Mouse (Mus musculus): Measurements from ENCODE around the gene Slc12a1. TPM values are rescaled to one million over a fixed set of nuclear protein-coding genes. Genes with fewer than 3 reads are reported as not detected.

The Slc12a1 gene
- total RNA-seq, 4 experiments from 2014 or later = 0.10 to 0.27 (median 0.25) TPM; not detected in 1

DNA sequence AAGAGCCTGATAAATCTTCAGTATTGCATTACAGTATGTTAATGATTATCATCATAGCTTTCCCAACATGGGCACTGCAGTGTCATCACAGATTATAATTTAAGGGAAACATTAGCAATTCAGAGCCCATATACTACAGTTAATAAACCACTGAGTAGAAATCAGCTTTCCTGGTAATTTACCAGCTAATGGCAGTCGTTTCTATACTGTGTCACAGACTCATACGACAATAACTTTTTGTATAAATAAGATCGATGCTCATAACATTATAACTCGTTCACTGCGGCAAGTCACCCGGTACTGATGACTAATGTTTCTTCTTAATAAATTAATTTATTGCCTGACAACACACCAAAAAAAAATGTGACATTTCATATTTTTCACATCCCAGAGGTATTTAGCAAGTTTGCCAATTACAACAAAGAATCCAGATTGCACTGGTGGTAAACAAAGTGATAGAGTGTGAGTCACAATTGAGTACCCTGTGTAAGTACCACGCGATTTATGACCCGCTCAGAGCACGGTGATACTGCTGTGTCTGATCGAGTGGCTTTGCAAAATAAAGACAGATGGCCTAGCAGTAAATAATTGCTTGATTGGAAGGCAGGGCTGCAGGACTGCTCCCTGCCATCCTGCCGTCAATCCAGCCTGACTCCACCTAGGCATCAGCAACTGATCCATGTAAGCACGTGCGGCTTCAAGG lies 56.7 kb downstream of the Slc12a1 start:
- peak in 1 of 2 experiments; percentile 14 for DNase-seq (ENCODE audit: low spot score in 2 of 2)

DNA sequence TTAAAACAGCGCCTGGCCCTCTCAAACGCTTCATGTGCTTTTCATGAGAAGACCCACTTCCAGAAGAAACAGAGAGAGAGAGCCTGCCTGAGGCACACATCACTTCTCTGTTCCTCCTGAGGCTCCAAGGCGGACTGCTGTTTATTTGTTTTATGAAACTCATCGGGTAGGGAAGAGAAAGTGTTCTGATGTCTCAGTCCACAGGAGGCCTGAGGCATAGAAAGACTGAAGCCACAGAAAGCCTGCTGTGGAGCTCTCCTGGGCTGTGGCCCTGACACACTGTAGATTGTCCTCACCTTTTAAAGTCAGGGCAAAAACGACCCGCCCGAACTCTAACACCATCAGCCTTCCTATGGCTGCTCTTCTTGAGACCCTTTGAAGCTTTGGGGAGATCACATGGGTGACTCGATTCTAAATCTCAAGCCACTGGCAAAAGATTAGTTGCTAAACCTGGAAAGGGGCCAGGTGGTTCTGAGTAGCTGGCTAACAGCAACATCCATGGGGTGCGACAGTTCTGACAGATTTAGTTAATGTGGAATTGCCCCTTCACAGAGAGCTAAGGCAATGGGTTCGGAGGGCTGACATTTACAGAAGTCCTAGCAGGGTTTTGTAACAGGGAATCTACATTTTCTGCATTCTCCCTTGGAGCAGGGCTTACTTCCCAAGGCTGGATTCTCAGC lies 59.7 kb downstream of the Slc12a1 start:
- DNase-seq (ENCODE audit: low spot score in 2 of 2) = no peak

DNA sequence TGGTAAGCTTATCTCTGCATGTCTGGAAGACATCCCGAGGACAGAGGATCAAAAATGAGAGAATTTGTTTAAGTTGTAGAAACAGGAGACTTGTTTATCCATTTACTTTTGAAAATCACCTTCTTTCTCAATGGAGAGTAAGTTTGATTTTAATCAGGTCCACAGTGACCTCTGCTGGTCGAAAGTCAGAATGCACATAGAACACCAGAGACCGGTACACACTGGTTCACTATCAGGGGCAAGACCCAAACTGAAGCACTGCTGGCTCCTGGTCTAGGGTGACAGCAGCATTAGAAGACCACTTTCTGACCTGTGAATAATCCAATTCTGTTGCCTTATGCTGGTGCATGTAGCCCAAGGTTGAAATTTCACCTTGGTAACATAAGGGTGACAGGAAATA lies 62.3 kb downstream of the Slc12a1 start:
- peak; percentile 27 to 81 for DNase-seq (ENCODE audit: low spot score in 2 of 2)

DNA sequence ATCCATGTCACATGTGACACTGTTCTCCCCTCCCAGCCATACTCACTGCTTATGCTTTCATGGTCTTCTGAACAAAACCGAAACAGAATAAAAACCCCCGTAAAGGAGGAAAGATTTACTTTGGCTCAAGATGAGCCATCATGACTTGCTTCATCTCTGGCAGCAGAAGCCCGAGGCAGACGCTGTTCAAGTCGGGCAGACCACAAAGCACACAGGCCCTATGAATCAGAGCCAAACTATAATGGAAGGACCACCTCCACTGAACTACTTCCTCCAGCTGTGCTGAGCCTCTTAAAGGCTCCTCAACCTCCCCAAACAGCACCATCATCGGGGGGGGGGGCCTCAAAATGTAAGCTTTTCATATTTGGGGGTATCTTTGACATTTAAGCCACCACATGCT lies 65.0 kb downstream of the Slc12a1 start:
- no peak for DNase-seq (ENCODE audit: low spot score in 2 of 2)

DNA sequence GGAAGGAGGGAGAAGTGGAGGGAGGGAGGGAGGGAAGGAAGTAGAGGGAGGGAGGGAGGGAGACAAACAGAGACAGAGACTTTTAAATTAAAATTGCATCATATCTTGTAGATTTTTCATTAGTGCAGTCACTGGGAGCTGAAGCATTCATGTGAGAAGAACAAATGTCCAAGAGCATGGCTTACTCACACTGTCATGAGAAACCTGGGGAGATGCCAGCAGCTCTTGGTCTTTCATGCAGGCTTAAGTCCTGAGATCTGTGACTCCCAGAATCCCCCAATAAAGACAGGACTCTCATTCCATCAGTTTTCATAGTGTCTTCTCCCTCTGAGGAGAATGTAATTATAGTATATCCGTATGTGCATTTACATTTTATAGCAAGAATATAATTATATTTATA lies 66.3 kb downstream of the Slc12a1 start:
- DNase-seq (ENCODE audit: low spot score in 2 of 2) = no peak

DNA sequence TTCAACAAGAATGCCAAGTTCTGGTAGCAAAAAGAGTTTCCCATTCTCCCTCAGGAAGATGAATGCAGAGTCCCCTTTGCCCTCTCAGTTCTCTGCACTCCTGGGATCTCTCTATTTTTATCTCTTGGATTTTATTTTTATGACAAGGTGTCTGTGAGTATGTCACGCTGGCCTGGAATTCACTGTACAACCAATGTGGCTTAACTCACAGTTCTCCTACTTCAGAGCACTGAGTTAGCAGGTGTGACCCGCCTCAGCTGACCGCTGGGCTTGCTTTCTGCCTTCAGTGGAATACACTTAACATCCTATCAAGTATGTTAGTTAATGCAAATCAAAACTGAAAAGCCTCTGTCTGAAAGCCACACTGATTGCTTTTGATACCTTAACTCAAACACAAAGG lies 67.0 kb downstream of the Slc12a1 start:
- DNase-seq (ENCODE audit: low spot score in 2 of 2) = no peak

DNA sequence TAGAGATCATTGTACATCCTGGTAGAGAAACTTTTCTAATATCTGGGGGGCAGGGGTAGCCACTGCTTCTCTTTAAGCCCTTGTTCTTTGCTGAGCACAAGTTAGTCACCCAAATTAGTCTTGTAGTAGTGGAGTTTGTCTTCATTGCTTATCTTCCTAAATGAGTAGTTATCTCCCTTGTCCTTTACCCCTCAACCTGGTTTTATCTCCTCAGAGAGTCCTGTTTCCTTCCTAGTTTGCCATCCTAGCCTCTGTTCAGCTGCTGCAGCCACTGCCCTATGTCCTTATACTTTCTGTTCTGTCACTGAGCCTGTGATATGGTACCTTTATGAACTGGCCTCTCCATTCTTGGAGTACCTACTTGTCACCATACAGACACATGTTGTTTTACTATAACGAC lies 69.4 kb downstream of the Slc12a1 start:
- DNase-seq (ENCODE audit: low spot score in 2 of 2) = no peak

DNA sequence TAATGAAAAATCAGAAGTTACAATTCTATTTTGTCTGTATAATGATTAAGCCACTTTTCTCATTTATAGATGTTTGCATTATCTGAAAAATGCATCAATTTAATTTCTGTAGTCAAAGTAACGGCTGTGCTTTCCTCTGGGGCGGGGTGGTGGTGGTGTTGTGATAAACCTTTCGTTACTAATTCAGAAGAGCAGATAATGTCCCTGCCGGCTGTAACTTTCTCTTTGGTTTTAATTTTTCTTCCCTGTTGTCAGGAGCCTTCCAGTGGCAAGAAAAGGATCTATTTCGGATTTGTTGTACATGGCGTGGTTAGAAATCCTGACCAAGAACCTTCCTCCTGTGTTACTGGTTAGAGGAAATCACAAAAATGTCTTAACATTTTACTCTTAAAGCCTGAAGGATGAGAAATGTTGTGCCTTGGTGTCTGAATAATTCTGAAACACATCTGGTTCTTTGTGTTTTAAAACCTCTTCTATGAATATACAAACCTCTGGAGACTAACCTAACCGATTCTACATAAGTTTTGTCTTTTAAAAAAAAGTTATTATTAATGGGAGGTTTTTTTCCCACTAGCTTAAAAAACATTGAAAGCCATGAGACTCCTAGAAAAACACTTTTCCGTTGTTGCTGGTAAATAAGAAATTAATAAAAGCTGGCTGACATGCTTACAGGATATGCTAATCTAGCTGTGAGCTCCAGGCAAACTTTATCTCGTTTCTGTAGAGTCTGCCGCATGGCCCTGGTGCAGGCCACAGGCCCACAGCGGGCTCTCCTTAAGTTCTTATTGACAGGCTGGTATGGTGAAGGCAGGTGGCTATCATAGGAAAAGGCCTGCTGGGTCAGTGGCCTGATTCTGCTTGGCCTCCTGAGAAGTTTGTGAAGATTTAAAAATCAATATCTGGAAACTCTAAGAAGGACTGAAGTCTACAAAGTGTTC lies 76.4 kb downstream of the Slc12a1 start:
- no peak for DNase-seq (ENCODE audit: low spot score in 2 of 2)

DNA sequence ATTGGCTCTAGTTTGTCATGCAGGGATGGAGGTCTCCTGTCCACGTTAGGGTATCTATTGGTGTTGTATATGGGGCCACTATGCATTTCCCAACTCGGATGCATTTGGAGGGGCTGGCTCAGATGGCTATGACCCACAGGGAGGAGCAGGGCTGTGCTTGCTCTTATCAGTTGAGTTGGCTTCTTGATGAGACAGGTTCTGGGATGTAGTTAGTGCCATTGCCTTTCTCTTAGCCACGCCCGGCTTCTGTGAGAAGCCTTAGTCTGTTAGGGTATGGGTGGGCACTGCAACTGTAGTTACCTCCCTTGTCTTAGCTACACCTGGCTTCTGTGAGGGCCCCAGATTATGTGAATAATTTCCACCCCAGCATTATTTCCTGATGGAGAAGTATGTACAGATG lies 79.9 kb downstream of the Slc12a1 start:
- DNase-seq (ENCODE audit: low spot score in 2 of 2) = no peak

DNA sequence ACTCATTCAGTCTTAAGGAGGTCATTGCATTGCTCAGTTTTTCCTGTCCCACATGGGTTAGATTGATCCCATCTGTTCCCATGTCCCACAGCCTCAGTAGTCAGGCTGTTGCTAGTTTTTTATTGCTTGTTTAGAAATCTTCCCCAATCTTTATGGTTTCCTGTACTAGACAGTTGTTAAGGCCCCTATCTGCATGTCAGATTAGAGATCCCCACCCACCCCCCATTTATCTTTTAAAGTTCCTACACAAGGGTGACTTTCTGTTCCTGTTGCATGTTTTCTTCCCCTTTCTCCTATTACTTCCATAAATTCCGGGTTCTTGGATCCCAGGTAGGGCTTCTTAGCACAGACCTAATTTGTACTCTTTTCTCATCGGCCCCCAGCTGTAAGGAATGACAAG lies 81.2 kb downstream of the Slc12a1 start:
- DNase-seq (ENCODE audit: low spot score in 2 of 2) = no peak

DNA sequence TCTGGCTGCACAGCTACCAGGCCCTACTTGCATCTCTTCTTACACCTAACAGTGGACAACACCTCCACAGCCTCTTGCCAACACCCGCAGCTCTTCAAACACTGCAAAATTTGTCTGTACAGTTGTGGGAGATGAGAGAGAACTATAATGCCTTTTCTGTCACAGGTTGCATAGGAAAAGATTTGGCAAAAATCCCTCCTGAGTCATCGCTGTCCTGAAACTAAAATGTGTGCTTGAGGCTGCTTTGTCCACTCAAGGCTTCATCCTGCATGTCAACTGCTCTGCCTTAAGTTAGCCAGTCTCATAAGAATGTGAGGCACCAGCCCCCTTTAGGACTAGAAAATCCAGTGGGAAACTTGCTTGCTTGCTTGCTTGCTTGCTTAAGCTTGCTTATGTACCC lies 81.7 kb downstream of the Slc12a1 start:
- no peak for DNase-seq (ENCODE audit: low spot score in 2 of 2)

DNA sequence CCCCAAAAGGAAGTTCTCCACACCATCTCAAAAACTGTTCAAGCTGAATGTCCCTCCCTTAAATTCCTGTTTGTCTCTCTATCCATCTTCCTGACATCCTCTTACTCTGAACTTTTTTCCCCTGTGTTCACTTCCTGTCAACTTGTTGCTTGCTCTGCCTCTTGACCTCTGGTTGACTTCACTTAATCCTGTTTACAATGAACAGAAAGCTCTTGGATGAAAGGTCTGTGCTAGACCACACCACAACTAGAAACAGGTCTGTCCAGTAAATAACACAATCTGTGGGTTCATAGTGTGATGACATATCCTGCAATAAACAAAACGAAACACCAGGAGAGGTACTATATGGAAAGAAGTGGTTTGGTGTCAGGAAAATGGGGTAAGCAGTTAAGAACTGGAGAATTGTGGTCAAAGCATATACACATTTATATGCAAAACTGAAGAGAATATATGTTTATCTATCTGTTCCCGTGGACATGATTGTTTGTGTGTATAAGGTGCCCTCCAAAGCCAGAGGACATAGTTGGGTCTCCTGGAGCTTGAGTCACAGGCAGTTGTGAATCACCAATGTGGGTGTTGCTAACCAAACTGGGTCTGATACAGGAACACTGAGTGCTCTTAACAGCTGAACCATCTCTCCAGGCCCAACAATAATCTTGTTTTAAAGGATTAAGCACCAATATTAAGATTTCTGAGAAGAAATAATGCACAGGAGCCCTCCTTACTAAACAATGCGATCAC lies 93.4 kb downstream of the Slc12a1 start:
- DNase-seq (ENCODE audit: low spot score in 2 of 2) = no peak

DNA sequence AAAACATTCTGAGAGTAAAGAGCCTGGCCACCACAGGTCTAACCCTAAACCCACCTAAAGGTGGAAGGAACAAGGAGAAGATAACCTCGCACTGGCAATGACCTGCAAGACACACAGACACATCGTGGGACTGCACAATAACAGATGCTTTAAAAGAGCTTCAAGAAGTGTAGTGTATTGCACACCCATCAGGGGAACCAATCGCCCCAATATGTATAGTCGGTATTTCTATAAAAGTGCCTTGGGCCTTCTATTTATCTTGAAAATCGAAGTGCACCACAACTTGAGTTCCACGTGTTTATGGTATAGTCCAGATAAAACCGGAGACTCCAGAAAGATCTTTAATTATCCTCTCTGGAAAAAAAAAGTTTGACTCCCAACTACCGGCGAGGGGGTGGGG lies 94.4 kb downstream of the Slc12a1 start:
- no peak for DNase-seq (ENCODE audit: low spot score in 2 of 2)

DNA sequence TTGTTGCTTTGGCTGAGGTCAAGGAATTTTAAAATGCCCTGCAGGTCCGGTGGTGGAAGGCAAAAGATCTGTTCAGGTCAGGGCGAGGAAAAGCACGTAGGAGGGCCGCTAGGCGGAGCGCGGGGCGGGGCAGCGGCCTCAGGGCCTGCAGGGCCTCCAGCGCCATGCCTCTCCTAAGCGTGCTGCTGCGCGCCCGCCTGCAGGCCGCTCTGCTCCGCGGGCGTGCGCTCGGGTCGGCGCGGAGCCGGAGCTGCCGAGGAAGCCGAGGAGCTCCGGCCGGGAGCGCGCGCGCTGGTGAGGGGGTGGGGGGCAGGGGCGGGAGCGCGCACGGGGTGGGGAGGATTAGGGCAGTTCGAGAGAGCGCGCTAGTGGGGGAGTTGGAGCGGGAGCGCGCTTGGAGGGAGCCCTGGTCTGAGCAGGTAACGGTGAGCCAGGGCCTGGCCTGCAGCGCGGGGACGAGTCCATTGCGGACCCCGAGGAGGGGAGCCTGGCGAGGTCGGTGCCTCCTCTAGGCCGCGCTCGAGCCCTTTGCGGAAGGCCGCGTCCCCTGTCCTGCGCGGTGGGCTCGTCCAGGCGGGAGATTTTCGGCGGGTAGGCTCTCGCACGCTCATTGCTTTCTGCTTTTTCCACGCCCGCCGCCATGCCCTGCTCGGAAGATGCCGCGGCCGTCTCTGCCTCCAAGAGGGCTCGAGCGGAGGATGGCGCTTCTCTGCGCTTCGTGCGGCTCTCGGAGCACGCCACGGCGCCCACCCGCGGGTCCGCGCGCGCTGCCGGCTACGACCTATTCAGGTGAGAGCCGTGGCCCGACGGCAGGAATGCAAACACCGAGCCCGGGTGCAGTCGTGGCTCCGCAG lies 95.0 kb downstream of the Slc12a1 start, which contains the start of gene Dut:
Gene Dut, plus strand, starts transcription at position 83 of the 854 bp plus-strand sequence.
- peak; percentile 82 to 86 for DNase-seq (ENCODE audit: low spot score in 2 of 2)

DNA sequence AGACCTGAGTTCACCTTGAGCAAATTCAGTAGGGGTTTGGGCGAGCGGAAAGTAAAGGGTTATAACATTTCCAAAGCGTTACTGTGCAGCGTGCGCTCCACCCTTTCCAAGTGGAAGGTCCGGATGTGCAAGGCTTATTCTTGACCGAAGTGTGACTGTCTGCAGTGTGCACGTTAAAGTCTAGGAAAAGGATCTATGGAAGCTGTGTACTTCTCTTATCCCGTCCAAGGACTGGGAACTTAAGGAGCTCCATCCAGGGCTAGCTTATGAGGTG lies 95.6 kb downstream of the Slc12a1 start:
- no peak for DNase-seq (ENCODE audit: low spot score in 2 of 2)

DNA sequence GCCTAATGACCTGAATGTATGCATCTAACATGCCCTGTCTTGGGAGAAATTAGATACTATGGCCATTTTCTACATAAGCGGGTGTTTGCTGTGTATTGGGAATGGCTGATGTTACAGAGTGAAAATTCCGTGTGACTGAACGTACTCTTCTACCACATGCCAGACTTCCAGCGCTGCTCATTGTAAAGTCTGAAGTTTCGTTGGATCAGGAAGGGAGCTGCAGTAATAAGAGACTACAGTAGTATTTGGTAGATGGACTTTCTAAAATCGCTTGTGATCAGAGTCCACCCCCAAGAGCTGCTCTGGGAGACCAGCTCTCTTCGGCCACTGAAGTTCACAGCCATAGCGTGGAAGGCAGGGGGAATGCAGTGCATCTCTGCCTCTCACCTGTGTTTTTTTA lies 96.0 kb downstream of the Slc12a1 start:
- DNase-seq (ENCODE audit: low spot score in 2 of 2) = no peak

DNA sequence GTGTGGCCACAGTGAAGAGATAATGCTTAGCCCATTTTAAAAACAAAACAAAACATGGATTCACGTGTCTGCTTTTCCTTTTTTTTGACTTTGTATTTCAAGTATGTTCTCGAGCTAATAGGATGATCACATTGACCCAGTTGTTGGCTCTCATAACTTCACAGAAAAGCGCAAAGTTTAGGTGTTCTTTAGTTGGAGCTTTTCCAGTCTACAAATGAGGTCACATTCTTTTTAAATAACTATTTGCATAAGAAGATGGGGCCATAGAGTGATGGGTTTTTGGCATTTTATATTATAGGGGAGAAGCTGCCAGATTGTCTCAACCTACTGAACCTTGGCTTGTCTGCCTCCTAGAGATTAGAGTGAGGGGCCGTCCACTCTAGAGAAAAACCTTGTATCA lies 97.0 kb downstream of the Slc12a1 start:
- DNase-seq (ENCODE audit: low spot score in 2 of 2) = no peak

DNA sequence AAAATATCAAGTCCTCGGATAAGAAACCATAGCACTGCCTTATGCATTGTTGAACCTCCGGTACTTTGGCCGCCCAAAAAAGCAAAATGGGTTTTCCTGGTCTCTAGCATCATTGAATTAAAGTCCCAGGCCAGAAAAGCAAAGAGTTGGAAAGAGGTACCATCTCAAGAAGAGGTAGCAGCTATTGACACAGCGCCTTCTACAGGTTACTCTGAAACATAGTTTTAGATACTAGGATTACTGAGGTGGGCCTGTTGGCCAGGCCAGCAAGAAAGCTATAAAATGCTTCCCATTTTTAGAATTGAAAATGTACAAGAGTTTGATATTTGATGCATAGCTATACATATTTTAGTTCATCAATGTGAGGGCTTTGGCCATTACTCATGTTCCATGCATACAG lies 97.6 kb downstream of the Slc12a1 start:
- DNase-seq (ENCODE audit: low spot score in 2 of 2) = no peak

DNA sequence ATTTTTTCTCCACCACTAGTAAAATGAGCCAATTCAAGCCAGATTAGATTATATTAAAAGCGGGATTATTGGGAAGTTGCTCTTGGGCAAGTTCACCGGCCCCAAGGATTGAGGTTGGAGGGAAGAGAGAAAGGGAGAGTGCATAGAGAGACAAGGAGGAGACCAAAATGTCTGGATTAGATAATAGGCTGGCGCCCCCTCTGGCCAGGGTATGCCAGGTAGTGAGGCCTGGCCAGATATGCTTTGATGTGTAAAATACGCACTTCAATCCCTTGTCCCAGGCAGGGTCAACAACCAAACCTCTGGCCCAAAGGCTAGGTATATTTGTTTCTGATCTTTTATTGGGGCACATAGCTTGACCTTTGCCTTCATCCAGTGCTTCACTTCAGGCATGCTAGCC lies 99.5 kb downstream of the Slc12a1 start:
- DNase-seq (ENCODE audit: low spot score in 2 of 2) = no peak

DNA sequence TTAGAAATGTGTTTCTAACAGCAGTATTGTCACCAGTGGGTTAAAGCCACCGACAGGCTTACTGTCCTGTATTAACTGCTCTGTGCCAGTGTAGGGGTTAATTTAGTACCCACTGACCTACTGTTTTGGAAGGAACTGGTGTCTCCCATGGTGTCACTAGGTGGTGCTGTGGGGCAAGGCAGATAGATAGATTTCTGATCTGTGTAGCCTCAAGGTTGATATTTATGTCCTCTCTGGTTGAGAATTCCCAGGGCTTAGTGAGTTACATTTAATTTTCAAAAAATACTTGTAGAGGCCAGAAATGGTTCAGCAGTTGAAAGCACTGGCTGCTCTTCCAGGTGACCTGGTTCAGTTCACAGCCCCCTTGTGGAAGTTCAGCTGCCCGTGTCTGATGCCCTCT lies 100.0 kb downstream of the Slc12a1 start:
- DNase-seq (ENCODE audit: low spot score in 2 of 2) = peak in 1 of 2 experiments; percentile 28

DNA sequence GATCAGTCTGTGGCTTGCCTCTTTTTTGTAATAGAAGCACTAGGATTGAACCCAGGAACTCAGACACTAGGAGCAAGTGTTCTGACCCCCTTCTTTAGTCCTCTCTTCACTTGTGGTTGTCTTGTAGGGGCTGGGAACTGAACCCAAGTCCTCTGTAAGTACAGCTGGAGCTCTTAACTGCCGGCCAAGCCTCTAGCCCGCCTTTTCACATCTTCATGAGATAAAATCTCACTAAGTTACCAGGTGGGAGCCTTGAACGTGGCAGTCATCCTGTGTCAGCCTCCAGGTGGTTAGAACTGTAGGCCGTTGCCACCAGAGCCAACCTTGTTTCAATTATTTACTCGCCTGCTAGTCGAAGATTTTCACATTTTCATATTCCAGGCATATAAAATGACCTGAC lies 101.4 kb downstream of the Slc12a1 start:
- no peak for DNase-seq (ENCODE audit: low spot score in 2 of 2)

All from layer of hippocampus, adult 8-10 months (tissue).